Mouse (Mus musculus) cerebellum, adult 11-12 months (tissue): ENCODE data around the gene Cotl1.

ENCODE experiments used
- DNase-seq: peaks from one replicate; pipeline ENCODE4 v3.0.0; 2022

The Cotl1 gene

GRCm38 (mm10) chr8:119838100-119838982 lies 2.0 kb downstream of the Cotl1 start:
- peak; percentile 39 for DNase-seq

GRCm38 (mm10) chr8:119837553-119838071 lies 2.7 kb downstream of the Cotl1 start:
- DNase-seq: no peak

- no peak for DNase-seq
Measured at GRCm38 (mm10) chr8:119836831-119837230, 3.5 kb downstream of the Cotl1 start.

GRCm38 (mm10) chr8:119835270-119835669 lies 5.1 kb downstream of the Cotl1 start:
- DNase-seq: peak; percentile 65

- DNase-seq: no peak
Measured at GRCm38 (mm10) chr8:119834676-119835075, 5.7 kb downstream of the Cotl1 start.

- peak; percentile 39 for DNase-seq
Measured at GRCm38 (mm10) chr8:119832931-119833330, 7.4 kb downstream of the Cotl1 start.

GRCm38 (mm10) chr8:119832101-119832617 lies 8.2 kb downstream of the Cotl1 start:
- DNase-seq: no peak

GRCm38 (mm10) chr8:119831336-119831995 lies 8.9 kb downstream of the Cotl1 start:
- DNase-seq: peak; percentile 78

GRCm38 (mm10) chr8:119830589-119830988 lies 9.8 kb downstream of the Cotl1 start:
- no peak for DNase-seq

GRCm38 (mm10) chr8:119829870-119830580 lies 10.3 kb downstream of the Cotl1 start:
- DNase-seq: peak; percentile 66

GRCm38 (mm10) chr8:119829420-119829819 lies 10.9 kb downstream of the Cotl1 start:
- DNase-seq: no peak

GRCm38 (mm10) chr8:119829015-119829414 lies 11.3 kb downstream of the Cotl1 start:
- no peak for DNase-seq

- DNase-seq: no peak
Measured at GRCm38 (mm10) chr8:119827721-119828153, 12.6 kb downstream of the Cotl1 start.

GRCm38 (mm10) chr8:119826982-119827381 lies 13.4 kb downstream of the Cotl1 start:
- no peak for DNase-seq

GRCm38 (mm10) chr8:119825950-119826730 lies 14.2 kb downstream of the Cotl1 start:
- DNase-seq: no peak

GRCm38 (mm10) chr8:119824809-119825273 lies 15.5 kb downstream of the Cotl1 start:
- DNase-seq: no peak

GRCm38 (mm10) chr8:119824100-119824499 lies 16.2 kb downstream of the Cotl1 start:
- DNase-seq: peak; percentile 67

- no peak for DNase-seq
Measured at GRCm38 (mm10) chr8:119823278-119823677, 17.1 kb downstream of the Cotl1 start.

GRCm38 (mm10) chr8:119821691-119822090 lies 18.7 kb downstream of the Cotl1 start:
- DNase-seq: no peak

GRCm38 (mm10) chr8:119819976-119820375 lies 20.4 kb downstream of the Cotl1 start:
- no peak for DNase-seq

- DNase-seq: peak; percentile 75
Measured at GRCm38 (mm10) chr8:119819316-119819715, 21.0 kb downstream of the Cotl1 start.

GRCm38 (mm10) chr8:119817446-119817845 lies 22.9 kb downstream of the Cotl1 start:
- DNase-seq: no peak
